Mouse (Mus musculus): ENCODE measurements around the gene Mrpl47. TPM values are rescaled to one million over a fixed set of nuclear protein-coding genes. Genes with fewer than 3 reads are reported as not detected.

Gene Mrpl47
- polyA plus RNA-seq, 1 experiment = 48.8 TPM

GRCm38 (mm10) chr3:32690008-32690407 is 47.4 kb downstream of the Mrpl47 start:
- Histone ChIP-seq H3K4me3 (ENCODE audit: low read depth, low read length) (no peak overlapping the region), H3K27ac (ENCODE audit: insufficient read depth, low read length) (no peak overlapping the region), H3K27me3 (ENCODE audit: control insufficient read depth, insufficient read depth, low read length, poor library complexity, severe bottlenecking) (0 out of 2 replicates have a peak, but pooled peaks cover 2% of the 10 kb centered on the region), H3K4me1 (ENCODE audit: control insufficient read depth, insufficient read depth, low read length) (peaks cover 2% of the 10 kb centered on the region), H3K36me3 (ENCODE audit: control insufficient read depth, insufficient read depth, low read length, poor library complexity, severe bottlenecking) (no peaks in the 10 kb centered on the region), H3K9me3 (replicated peaks; ENCODE audit: control insufficient read depth, insufficient read depth, low read length, poor library complexity, severe bottlenecking) (no peaks in the 10 kb centered on the region; the same call in 1 of the 2 replicates), H3K9ac (ENCODE audit: low read depth, poor library complexity, severe bottlenecking) (no peak overlapping the region)
- TF ChIP-seq POLR2A (IDR thresholded peaks at IDR 0.05; ENCODE audit: insufficient read depth, low read length) = no peak
- TF ChIP-seq EP300 (IDR thresholded peaks at IDR 0.05; ENCODE audit: insufficient read depth, low read depth, low read length) = no peak
- TF ChIP-seq CTCF (IDR thresholded peaks at IDR 0.05; ENCODE audit: low read depth, low read length) = no peak

- peaks cover 2% of the 10 kb centered on the region for H3K4me1 ChIP-seq (ENCODE audit: control insufficient read depth, insufficient read depth, low read length)
- H3K36me3 ChIP-seq (ENCODE audit: control insufficient read depth, insufficient read depth, low read length, poor library complexity, severe bottlenecking) = no peaks in the 10 kb centered on the region
- 0 out of 2 replicates have a peak, but pooled peaks cover 2% of the 10 kb centered on the region for H3K27me3 ChIP-seq (ENCODE audit: control insufficient read depth, insufficient read depth, low read length, poor library complexity, severe bottlenecking)
- H3K4me3 ChIP-seq (ENCODE audit: low read depth, low read length) = no peak overlapping the region
- H3K27ac ChIP-seq (ENCODE audit: insufficient read depth, low read length) = no peak overlapping the region
- TF ChIP-seq POLR2A (IDR thresholded peaks at IDR 0.05; ENCODE audit: insufficient read depth, low read length) (no peak), CTCF (IDR thresholded peaks at IDR 0.05; ENCODE audit: low read depth, low read length) (no peak), EP300 (IDR thresholded peaks at IDR 0.05; ENCODE audit: insufficient read depth, low read depth, low read length) (no peak)
- H3K9me3 ChIP-seq (replicated peaks; ENCODE audit: control insufficient read depth, insufficient read depth, low read length, poor library complexity, severe bottlenecking) = no peaks in the 10 kb centered on the region; the same call in 1 of the 2 replicates
- H3K9ac ChIP-seq (ENCODE audit: low read depth, poor library complexity, severe bottlenecking) = no peak overlapping the region
These were observed 47.8 kb downstream of the Mrpl47 start for GRCm38 (mm10) chr3:32689567-32689999.

GRCm38 (mm10) chr3:32687156-32687555 is 50.2 kb downstream of the Mrpl47 start:
- Histone ChIP-seq H3K9me3 (replicated peaks; ENCODE audit: control insufficient read depth, insufficient read depth, low read length, poor library complexity, severe bottlenecking) (no peaks in the 10 kb centered on the region; the same call in 1 of the 2 replicates), H3K27ac (ENCODE audit: insufficient read depth, low read length) (no peak overlapping the region), H3K27me3 (ENCODE audit: control insufficient read depth, insufficient read depth, low read length, poor library complexity, severe bottlenecking) (0 out of 2 replicates have a peak, but pooled peaks cover 2% of the 10 kb centered on the region), H3K4me1 (ENCODE audit: control insufficient read depth, insufficient read depth, low read length) (no peaks in the 10 kb centered on the region), H3K36me3 (ENCODE audit: control insufficient read depth, insufficient read depth, low read length, poor library complexity, severe bottlenecking) (no peaks in the 10 kb centered on the region), H3K9ac (ENCODE audit: low read depth, poor library complexity, severe bottlenecking) (no peak overlapping the region), H3K4me3 (ENCODE audit: low read depth, low read length) (no peak overlapping the region)
- TF ChIP-seq POLR2A (IDR thresholded peaks at IDR 0.05; ENCODE audit: insufficient read depth, low read length) (no peak), CTCF (IDR thresholded peaks at IDR 0.05; ENCODE audit: low read depth, low read length) (no peak), EP300 (IDR thresholded peaks at IDR 0.05; ENCODE audit: insufficient read depth, low read depth, low read length) (no peak)

GRCm38 (mm10) chr3:32686537-32686936 is 50.9 kb downstream of the Mrpl47 start:
- Histone ChIP-seq H3K27me3 (ENCODE audit: control insufficient read depth, insufficient read depth, low read length, poor library complexity, severe bottlenecking) (0 out of 2 replicates have a peak, but pooled peaks cover 2% of the 10 kb centered on the region), H3K4me1 (ENCODE audit: control insufficient read depth, insufficient read depth, low read length) (no peaks in the 10 kb centered on the region), H3K27ac (ENCODE audit: insufficient read depth, low read length) (no peak overlapping the region), H3K36me3 (ENCODE audit: control insufficient read depth, insufficient read depth, low read length, poor library complexity, severe bottlenecking) (no peaks in the 10 kb centered on the region), H3K4me3 (ENCODE audit: low read depth, low read length) (no peak overlapping the region), H3K9me3 (replicated peaks; ENCODE audit: control insufficient read depth, insufficient read depth, low read length, poor library complexity, severe bottlenecking) (no peaks in the 10 kb centered on the region; the same call in 1 of the 2 replicates), H3K9ac (ENCODE audit: low read depth, poor library complexity, severe bottlenecking) (no peak overlapping the region)
- TF ChIP-seq CTCF (IDR thresholded peaks at IDR 0.05; ENCODE audit: low read depth, low read length) = no peak
- no peak for TF ChIP-seq EP300 (IDR thresholded peaks at IDR 0.05; ENCODE audit: insufficient read depth, low read depth, low read length)
- TF ChIP-seq POLR2A (IDR thresholded peaks at IDR 0.05; ENCODE audit: insufficient read depth, low read length) = no peak

GRCm38 (mm10) chr3:32684631-32685030 is 52.8 kb downstream of the Mrpl47 start:
- Histone ChIP-seq H3K27me3 (ENCODE audit: control insufficient read depth, insufficient read depth, low read length, poor library complexity, severe bottlenecking) (0 out of 2 replicates have a peak, but pooled peaks cover 2% of the 10 kb centered on the region), H3K4me3 (ENCODE audit: low read depth, low read length) (no peak overlapping the region), H3K9me3 (replicated peaks; ENCODE audit: control insufficient read depth, insufficient read depth, low read length, poor library complexity, severe bottlenecking) (no peaks in the 10 kb centered on the region; the same call in 1 of the 2 replicates), H3K4me1 (ENCODE audit: control insufficient read depth, insufficient read depth, low read length) (no peaks in the 10 kb centered on the region), H3K36me3 (ENCODE audit: control insufficient read depth, insufficient read depth, low read length, poor library complexity, severe bottlenecking) (no peaks in the 10 kb centered on the region), H3K9ac (ENCODE audit: low read depth, poor library complexity, severe bottlenecking) (no peak overlapping the region), H3K27ac (ENCODE audit: insufficient read depth, low read length) (no peak overlapping the region)
- TF ChIP-seq CTCF (IDR thresholded peaks at IDR 0.05; ENCODE audit: low read depth, low read length) = no peak
- no peak for TF ChIP-seq POLR2A (IDR thresholded peaks at IDR 0.05; ENCODE audit: insufficient read depth, low read length)
- TF ChIP-seq EP300 (IDR thresholded peaks at IDR 0.05; ENCODE audit: insufficient read depth, low read depth, low read length) = no peak

GRCm38 (mm10) chr3:32682910-32683531 is 54.4 kb downstream of the Mrpl47 start:
- Histone ChIP-seq H3K4me3 (ENCODE audit: low read depth, low read length) (no peak overlapping the region), H3K27ac (ENCODE audit: insufficient read depth, low read length) (no peak overlapping the region), H3K4me1 (ENCODE audit: control insufficient read depth, insufficient read depth, low read length) (no peaks in the 10 kb centered on the region), H3K27me3 (ENCODE audit: control insufficient read depth, insufficient read depth, low read length, poor library complexity, severe bottlenecking) (0 out of 2 replicates have a peak, but pooled peaks cover 2% of the 10 kb centered on the region), H3K9me3 (replicated peaks; ENCODE audit: control insufficient read depth, insufficient read depth, low read length, poor library complexity, severe bottlenecking) (no peaks in the 10 kb centered on the region; the same call in 1 of the 2 replicates), H3K9ac (ENCODE audit: low read depth, poor library complexity, severe bottlenecking) (no peak overlapping the region), H3K36me3 (ENCODE audit: control insufficient read depth, insufficient read depth, low read length, poor library complexity, severe bottlenecking) (no peaks in the 10 kb centered on the region)
- TF ChIP-seq CTCF (IDR thresholded peaks at IDR 0.05; ENCODE audit: low read depth, low read length) (no peak), EP300 (IDR thresholded peaks at IDR 0.05; ENCODE audit: insufficient read depth, low read depth, low read length) (no peak), POLR2A (IDR thresholded peaks at IDR 0.05; ENCODE audit: insufficient read depth, low read length) (no peak)

All from ES-Bruce4 (cell line).